Mouse (Mus musculus): ENCODE data around the gene Calhm4. TPM values are rescaled to one million over a fixed set of nuclear protein-coding genes. Genes with fewer than 3 reads are reported as not detected.

Calhm4 gene
- not detected in 2 replicates for polyA plus RNA-seq (2014; fragmentation: Nextera tagmentation; extraction: Ambion mirVana)

DNA sequence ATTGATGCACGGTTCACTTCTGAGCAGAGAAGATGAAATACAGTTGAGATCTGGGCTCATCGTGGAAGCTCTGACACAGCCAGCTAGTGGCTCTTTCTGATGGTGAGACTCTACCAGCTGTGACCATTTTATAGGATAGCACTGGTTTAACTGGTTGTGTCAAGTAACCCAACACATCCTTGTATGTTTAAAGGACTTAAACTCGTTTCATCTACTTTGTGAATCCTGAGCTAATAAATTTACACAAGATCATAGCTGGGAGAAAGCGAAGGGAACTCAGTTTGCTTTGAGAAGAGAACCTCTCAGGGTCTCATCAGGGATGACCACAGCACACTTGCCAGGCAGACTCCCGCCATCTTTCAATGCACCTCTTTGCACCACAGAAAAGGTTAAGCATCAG lies at the start of gene Calhm4:
Gene Calhm4, minus strand, starts transcription at position 101 of the 400 bp plus-strand sequence.
- H3K27ac ChIP-seq (replicated peaks; ENCODE audit: low read depth, low read length): no peak within 1 kb of the TSS
- no peak for ATAC-seq (ENCODE audit: insufficient number of reproducible peaks, low FRiP score, low TSS enrichment, low read depth)
- H3K27me3 ChIP-seq (ENCODE audit: control insufficient read depth, insufficient read depth, low read length): no peaks in the 10 kb centered on the region
- no peaks in the 10 kb centered on the region for H3K36me3 ChIP-seq (ENCODE audit: control insufficient read depth, insufficient read depth, low read length)
- no peak for DNase-seq (ENCODE audit: low spot score)
- no peaks in the 10 kb centered on the region for H3K4me1 ChIP-seq (ENCODE audit: control insufficient read depth, insufficient read depth, low read length)
- no peaks in the 10 kb centered on the region for H3K9me3 ChIP-seq (ENCODE audit: control insufficient read depth, low read length)
- no peak within 1 kb of the TSS for H3K4me2 ChIP-seq (ENCODE audit: low read depth, severe bottlenecking)
- no peak within 1 kb of the TSS for H3K9ac ChIP-seq (ENCODE audit: low read length)
- 89% methylated on average over 5 of the region's 5 CpGs for WGBS
- no peak within 1 kb of the TSS for H3K4me3 ChIP-seq (ENCODE audit: low read depth, low read length)

DNA sequence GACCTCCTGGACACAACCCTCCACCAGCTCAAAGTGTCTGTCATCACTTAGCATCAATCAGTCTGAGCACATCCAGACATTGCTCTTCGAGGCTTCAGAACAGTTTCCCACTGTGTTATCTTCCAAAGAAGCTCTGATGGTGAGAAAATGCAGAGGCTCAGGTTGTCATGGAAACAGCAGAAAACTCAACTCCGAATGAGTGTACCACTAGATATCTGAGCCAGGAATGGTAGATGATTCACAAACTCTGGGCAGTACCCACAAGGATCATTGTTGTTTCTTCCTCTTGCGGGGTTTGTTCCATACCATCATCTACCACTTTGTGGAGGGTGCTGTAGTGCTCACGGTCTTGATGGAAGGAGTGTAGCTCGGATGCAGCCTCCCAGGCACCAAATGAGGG lies 47.8 kb upstream of the Calhm4 start:
- no peaks in the 10 kb centered on the region for H3K9me3 ChIP-seq (ENCODE audit: control insufficient read depth, low read length)
- ATAC-seq (ENCODE audit: insufficient number of reproducible peaks, low FRiP score, low TSS enrichment, low read depth): no peak
- no peak for DNase-seq (ENCODE audit: low spot score)
- WGBS: 68% methylated on average over 5 of the region's 5 CpGs
- no peaks in the 10 kb centered on the region for H3K4me1 ChIP-seq (ENCODE audit: control insufficient read depth, insufficient read depth, low read length)
- no peaks in the 10 kb centered on the region for H3K36me3 ChIP-seq (ENCODE audit: control insufficient read depth, insufficient read depth, low read length)
- H3K4me3 ChIP-seq (ENCODE audit: low read depth, low read length): no peak overlapping the region
- H3K4me2 ChIP-seq (ENCODE audit: low read depth, severe bottlenecking): no peak overlapping the region
- H3K27ac ChIP-seq (replicated peaks; ENCODE audit: low read depth, low read length): no peak overlapping the region
- H3K27me3 ChIP-seq (ENCODE audit: control insufficient read depth, insufficient read depth, low read length): no peaks in the 10 kb centered on the region
- no peak overlapping the region for H3K9ac ChIP-seq (ENCODE audit: low read length)

- no peak overlapping the region for H3K4me3 ChIP-seq (ENCODE audit: low read depth, low read length)
- DNase-seq (ENCODE audit: low spot score) (no peak), ATAC-seq (ENCODE audit: insufficient number of reproducible peaks, low FRiP score, low TSS enrichment, low read depth) (no peak)
- no peaks in the 10 kb centered on the region for H3K9me3 ChIP-seq (ENCODE audit: control insufficient read depth, low read length)
- 86% methylated on average over 1 of the region's 1 CpGs for WGBS
- no peaks in the 10 kb centered on the region for H3K4me1 ChIP-seq (ENCODE audit: control insufficient read depth, insufficient read depth, low read length)
- no peaks in the 10 kb centered on the region for H3K36me3 ChIP-seq (ENCODE audit: control insufficient read depth, insufficient read depth, low read length)
- H3K4me2 ChIP-seq (ENCODE audit: low read depth, severe bottlenecking): no peak overlapping the region
- no peak overlapping the region for H3K27ac ChIP-seq (replicated peaks; ENCODE audit: low read depth, low read length)
- no peaks in the 10 kb centered on the region for H3K27me3 ChIP-seq (ENCODE audit: control insufficient read depth, insufficient read depth, low read length)
- H3K9ac ChIP-seq (ENCODE audit: low read length): no peak overlapping the region
Measured at GRCm38 (mm10) chr10:34090481-34090880, 46.4 kb upstream of the Calhm4 start.

DNA sequence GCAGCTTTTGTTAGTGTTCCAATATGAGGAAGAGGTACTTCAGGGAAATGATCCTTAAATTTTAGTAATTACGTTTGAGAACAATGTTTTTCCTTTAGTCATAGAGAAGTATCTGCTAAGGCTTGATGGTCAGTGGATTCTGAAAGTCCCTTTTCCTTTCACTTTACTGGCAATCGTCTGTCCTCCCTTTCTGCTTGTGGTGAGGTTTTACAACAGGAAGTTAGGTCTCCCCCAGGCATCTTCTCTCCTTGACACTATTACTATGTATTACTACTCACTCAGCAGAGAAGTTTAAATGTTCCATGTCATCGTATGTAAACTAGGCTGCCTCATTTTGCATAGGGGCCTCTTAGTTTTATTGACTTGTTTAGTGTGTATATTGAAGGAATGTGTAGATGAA lies 45.4 kb upstream of the Calhm4 start:
- Histone ChIP-seq H3K27ac (replicated peaks; ENCODE audit: low read depth, low read length) (no peak overlapping the region), H3K36me3 (ENCODE audit: control insufficient read depth, insufficient read depth, low read length) (no peaks in the 10 kb centered on the region), H3K4me1 (ENCODE audit: control insufficient read depth, insufficient read depth, low read length) (no peaks in the 10 kb centered on the region), H3K4me3 (ENCODE audit: low read depth, low read length) (no peak overlapping the region), H3K27me3 (ENCODE audit: control insufficient read depth, insufficient read depth, low read length) (no peaks in the 10 kb centered on the region), H3K9me3 (ENCODE audit: control insufficient read depth, low read length) (no peaks in the 10 kb centered on the region), H3K9ac (ENCODE audit: low read length) (no peak overlapping the region), H3K4me2 (ENCODE audit: low read depth, severe bottlenecking) (no peak overlapping the region)
- ATAC-seq (ENCODE audit: insufficient number of reproducible peaks, low FRiP score, low TSS enrichment, low read depth) (no peak), DNase-seq (ENCODE audit: low spot score) (no peak)
- 58% methylated on average over 3 of the region's 3 CpGs for WGBS

- Histone ChIP-seq H3K27me3 (ENCODE audit: control insufficient read depth, insufficient read depth, low read length) (no peaks in the 10 kb centered on the region), H3K4me3 (ENCODE audit: low read depth, low read length) (no peak overlapping the region), H3K36me3 (ENCODE audit: control insufficient read depth, insufficient read depth, low read length) (no peaks in the 10 kb centered on the region), H3K9me3 (ENCODE audit: control insufficient read depth, low read length) (no peaks in the 10 kb centered on the region), H3K27ac (replicated peaks; ENCODE audit: low read depth, low read length) (no peak overlapping the region), H3K4me1 (ENCODE audit: control insufficient read depth, insufficient read depth, low read length) (no peaks in the 10 kb centered on the region), H3K9ac (ENCODE audit: low read length) (no peak overlapping the region), H3K4me2 (ENCODE audit: low read depth, severe bottlenecking) (no peak overlapping the region)
- DNase-seq (ENCODE audit: low spot score): no peak
- no peak for ATAC-seq (ENCODE audit: insufficient number of reproducible peaks, low FRiP score, low TSS enrichment, low read depth)
- WGBS: 85% methylated on average over 2 of the region's 2 CpGs
Measured at GRCm38 (mm10) chr10:34088515-34088914, 44.4 kb upstream of the Calhm4 start.

GRCm38 (mm10) chr10:34086514-34086913 lies 42.4 kb upstream of the Calhm4 start:
- Histone ChIP-seq H3K27ac (replicated peaks; ENCODE audit: low read depth, low read length) (no peak overlapping the region), H3K27me3 (ENCODE audit: control insufficient read depth, insufficient read depth, low read length) (no peaks in the 10 kb centered on the region), H3K36me3 (ENCODE audit: control insufficient read depth, insufficient read depth, low read length) (no peaks in the 10 kb centered on the region), H3K9ac (ENCODE audit: low read length) (no peak overlapping the region), H3K4me2 (ENCODE audit: low read depth, severe bottlenecking) (no peak overlapping the region), H3K4me3 (ENCODE audit: low read depth, low read length) (no peak overlapping the region), H3K4me1 (ENCODE audit: control insufficient read depth, insufficient read depth, low read length) (no peaks in the 10 kb centered on the region), H3K9me3 (ENCODE audit: control insufficient read depth, low read length) (no peaks in the 10 kb centered on the region)
- WGBS: 95% methylated on average over 1 of the region's 1 CpGs
- no peak for DNase-seq (ENCODE audit: low spot score)
- no peak for ATAC-seq (ENCODE audit: insufficient number of reproducible peaks, low FRiP score, low TSS enrichment, low read depth)

GRCm38 (mm10) chr10:34074522-34075200 lies 30.6 kb upstream of the Calhm4 start:
- Histone ChIP-seq H3K27ac (replicated peaks; ENCODE audit: low read depth, low read length) (no peak overlapping the region), H3K4me2 (ENCODE audit: low read depth, severe bottlenecking) (no peak overlapping the region), H3K4me1 (ENCODE audit: control insufficient read depth, insufficient read depth, low read length) (no peaks in the 10 kb centered on the region), H3K9ac (ENCODE audit: low read length) (no peak overlapping the region), H3K9me3 (ENCODE audit: control insufficient read depth, low read length) (no peaks in the 10 kb centered on the region), H3K27me3 (ENCODE audit: control insufficient read depth, insufficient read depth, low read length) (no peaks in the 10 kb centered on the region), H3K4me3 (ENCODE audit: low read depth, low read length) (no peak overlapping the region), H3K36me3 (ENCODE audit: control insufficient read depth, insufficient read depth, low read length) (no peaks in the 10 kb centered on the region)
- no peak for DNase-seq (ENCODE audit: low spot score)
- 85% methylated on average over 5 of the region's 5 CpGs for WGBS
- no peak for ATAC-seq (ENCODE audit: insufficient number of reproducible peaks, low FRiP score, low TSS enrichment, low read depth)

- WGBS: 70% methylated on average over 2 of the region's 2 CpGs
- Histone ChIP-seq H3K4me3 (ENCODE audit: low read depth, low read length) (no peak overlapping the region), H3K27ac (replicated peaks; ENCODE audit: low read depth, low read length) (no peak overlapping the region), H3K9me3 (ENCODE audit: control insufficient read depth, low read length) (no peaks in the 10 kb centered on the region), H3K9ac (ENCODE audit: low read length) (no peak overlapping the region), H3K27me3 (ENCODE audit: control insufficient read depth, insufficient read depth, low read length) (no peaks in the 10 kb centered on the region), H3K4me2 (ENCODE audit: low read depth, severe bottlenecking) (no peak overlapping the region), H3K36me3 (ENCODE audit: control insufficient read depth, insufficient read depth, low read length) (no peaks in the 10 kb centered on the region), H3K4me1 (ENCODE audit: control insufficient read depth, insufficient read depth, low read length) (no peaks in the 10 kb centered on the region)
- ATAC-seq (ENCODE audit: insufficient number of reproducible peaks, low FRiP score, low TSS enrichment, low read depth): no peak
- DNase-seq (ENCODE audit: low spot score): no peak
Measured at GRCm38 (mm10) chr10:34071650-34072049, 27.5 kb upstream of the Calhm4 start.

- DNase-seq (ENCODE audit: low spot score) (no peak), ATAC-seq (ENCODE audit: insufficient number of reproducible peaks, low FRiP score, low TSS enrichment, low read depth) (no peak)
- Histone ChIP-seq H3K27ac (replicated peaks; ENCODE audit: low read depth, low read length) (no peak overlapping the region), H3K9me3 (ENCODE audit: control insufficient read depth, low read length) (no peaks in the 10 kb centered on the region), H3K9ac (ENCODE audit: low read length) (no peak overlapping the region), H3K27me3 (ENCODE audit: control insufficient read depth, insufficient read depth, low read length) (no peaks in the 10 kb centered on the region), H3K4me1 (ENCODE audit: control insufficient read depth, insufficient read depth, low read length) (no peaks in the 10 kb centered on the region), H3K4me3 (ENCODE audit: low read depth, low read length) (no peak overlapping the region), H3K4me2 (ENCODE audit: low read depth, severe bottlenecking) (no peak overlapping the region), H3K36me3 (ENCODE audit: control insufficient read depth, insufficient read depth, low read length) (no peaks in the 10 kb centered on the region)
- 30% methylated on average over 5 of the region's 5 CpGs for WGBS
Measured at GRCm38 (mm10) chr10:34070999-34071492, 26.9 kb upstream of the Calhm4 start.

Data from limb, embryonic 11.5 days (tissue).